Comparison of ENCODE assay signal across 8 mouse cellular contexts in the genomic region with DNA sequence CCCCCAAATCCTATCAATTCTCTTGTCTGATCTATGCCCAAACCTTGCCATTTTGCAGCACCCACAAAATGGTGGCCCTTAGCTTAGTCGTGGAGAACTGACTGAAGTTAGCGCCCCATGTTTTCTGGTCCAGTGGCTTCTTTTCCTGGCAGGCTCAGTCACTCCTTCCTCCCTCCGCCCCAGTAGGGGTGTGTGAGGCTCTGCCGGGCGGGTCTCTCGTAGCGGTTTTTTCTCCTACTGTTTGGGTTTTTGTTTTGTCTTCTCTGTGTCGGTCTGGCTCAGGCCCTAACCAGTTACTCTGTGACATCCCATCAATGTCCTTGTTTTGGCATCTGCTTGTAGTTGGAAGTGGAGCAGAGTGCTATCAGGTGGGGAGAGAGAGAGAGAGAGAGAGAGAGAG. TPM values are rescaled to one million over a fixed set of nuclear protein-coding genes. Genes with fewer than 3 reads are reported as not detected.
DNase-seq lines count a peak whose midpoint lies in the region; ATAC-seq and TF ChIP-seq lines count a peak whose summit lies in the region.

No protein-coding gene starts in this region.

- H3K9me3 ChIP-seq in forebrain, embryonic 10.5 days: no peaks in the 10 kb centered on the region
- H3K9me3 ChIP-seq in forebrain, postnatal 0 days (ENCODE audit: low read length): no peaks in the 10 kb centered on the region
- H3K9me3 ChIP-seq in midbrain, embryonic 11.5 days (ENCODE audit: control insufficient read depth, low read length): no peaks in the 10 kb centered on the region
- H3K9me3 ChIP-seq in midbrain, embryonic 13.5 days: no peaks in the 10 kb centered on the region
- no peaks in the 10 kb centered on the region for H3K9me3 ChIP-seq in forebrain, embryonic 15.5 days
- no peaks in the 10 kb centered on the region for H3K9me3 ChIP-seq in neural tube, embryonic 12.5 days

- peak overlapping the region; percentile 88 for H3K27ac ChIP-seq in forebrain, embryonic 10.5 days
- no peak overlapping the region for H3K27ac ChIP-seq in forebrain, postnatal 0 days (ENCODE audit: low read depth, low read length)
- H3K27ac ChIP-seq in midbrain, embryonic 11.5 days (ENCODE audit: low read depth, low read length): no peak overlapping the region
- H3K27ac ChIP-seq in midbrain, embryonic 13.5 days: no peak overlapping the region
- H3K27ac ChIP-seq in forebrain, embryonic 15.5 days (replicated peaks): peak overlapping the region; percentile 31; the same call in 1 of the 2 replicates
- H3K27ac ChIP-seq in neural tube, embryonic 12.5 days: no peak overlapping the region

- no peak for DNase-seq in forebrain, embryonic 10.5 days (ENCODE audit: extremely low spot score, low spot score)
- no peak for DNase-seq in forebrain, postnatal 0 days
- DNase-seq in midbrain, embryonic 11.5 days (ENCODE audit: low spot score, missing footprints): peak; percentile 90
- DNase-seq in gastrocnemius, adult 18-20 months (ENCODE audit: low spot score): no peak
- no peak for DNase-seq in cerebellum, adult 18-20 months

- H3K4me3 ChIP-seq in forebrain, embryonic 10.5 days: peak overlapping the region; percentile 27
- H3K4me3 ChIP-seq in forebrain, postnatal 0 days (ENCODE audit: low read depth, low read length): no peak overlapping the region
- H3K4me3 ChIP-seq in midbrain, embryonic 11.5 days (ENCODE audit: low read depth, low read length): no peak overlapping the region
- no peak overlapping the region for H3K4me3 ChIP-seq in midbrain, embryonic 13.5 days (replicated peaks)
- H3K4me3 ChIP-seq in forebrain, embryonic 15.5 days: no peak overlapping the region
- H3K4me3 ChIP-seq in neural tube, embryonic 12.5 days: no peak overlapping the region

- 1% methylated on average over 8 of the region's 8 CpGs for WGBS in forebrain, embryonic 10.5 days
- WGBS in forebrain, postnatal 0 days: 3% methylated on average over 8 of the region's 8 CpGs
- WGBS in midbrain, embryonic 11.5 days: 2% methylated on average over 8 of the region's 8 CpGs
- under 1% methylated on average over 8 of the region's 8 CpGs for WGBS in midbrain, embryonic 13.5 days
- 2% methylated on average over 8 of the region's 8 CpGs for WGBS in forebrain, embryonic 15.5 days
- 2% methylated on average over 8 of the region's 8 CpGs for WGBS in neural tube, embryonic 12.5 days

- H3K27me3 ChIP-seq in forebrain, embryonic 10.5 days (ENCODE audit: poor library complexity, severe bottlenecking): peaks cover 29% of the 10 kb centered on the region
- no peaks in the 10 kb centered on the region for H3K27me3 ChIP-seq in forebrain, postnatal 0 days (ENCODE audit: insufficient read depth, low read length)
- no peaks in the 10 kb centered on the region for H3K27me3 ChIP-seq in midbrain, embryonic 11.5 days (ENCODE audit: control insufficient read depth, insufficient read depth, low read length)
- H3K27me3 ChIP-seq in midbrain, embryonic 13.5 days: peaks cover 15% of the 10 kb centered on the region
- no peaks in the 10 kb centered on the region for H3K27me3 ChIP-seq in forebrain, embryonic 15.5 days
- no peaks in the 10 kb centered on the region for H3K27me3 ChIP-seq in neural tube, embryonic 12.5 days (replicated peaks)

- no peak overlapping the region for H3K4me2 ChIP-seq in forebrain, postnatal 0 days (ENCODE audit: low read depth)
- H3K4me2 ChIP-seq in midbrain, embryonic 11.5 days: no peak overlapping the region
- H3K4me2 ChIP-seq in midbrain, embryonic 13.5 days (replicated peaks): no peak overlapping the region
- H3K4me2 ChIP-seq in forebrain, embryonic 15.5 days (replicated peaks): peak overlapping the region; percentile 31
- peak overlapping the region; percentile 33 for H3K4me2 ChIP-seq in neural tube, embryonic 12.5 days (replicated peaks)

- TF ChIP-seq CTCF in forebrain, postnatal 0 days (IDR thresholded peaks at IDR 0.05; ENCODE audit: low read depth): no peak

- H3K36me3 ChIP-seq in forebrain, embryonic 10.5 days (replicated peaks): no peaks in the 10 kb centered on the region
- H3K36me3 ChIP-seq in forebrain, postnatal 0 days (ENCODE audit: insufficient read depth): no peaks in the 10 kb centered on the region
- no peaks in the 10 kb centered on the region for H3K36me3 ChIP-seq in midbrain, embryonic 11.5 days (ENCODE audit: control insufficient read depth, insufficient read depth, low read length)
- H3K36me3 ChIP-seq in midbrain, embryonic 13.5 days: no peaks in the 10 kb centered on the region
- H3K36me3 ChIP-seq in forebrain, embryonic 15.5 days: no peaks in the 10 kb centered on the region
- H3K36me3 ChIP-seq in neural tube, embryonic 12.5 days: no peaks in the 10 kb centered on the region

- peaks cover 46% of the 10 kb centered on the region for H3K4me1 ChIP-seq in forebrain, embryonic 10.5 days
- H3K4me1 ChIP-seq in forebrain, postnatal 0 days (ENCODE audit: insufficient read depth): 0 out of 2 replicates have a peak, but pooled peaks cover 9% of the 10 kb centered on the region
- H3K4me1 ChIP-seq in midbrain, embryonic 11.5 days (ENCODE audit: control insufficient read depth, insufficient read depth, low read length): peaks cover 20% of the 10 kb centered on the region
- peaks cover 31% of the 10 kb centered on the region for H3K4me1 ChIP-seq in midbrain, embryonic 13.5 days (replicated peaks)
- peaks cover 34% of the 10 kb centered on the region for H3K4me1 ChIP-seq in forebrain, embryonic 15.5 days
- H3K4me1 ChIP-seq in neural tube, embryonic 12.5 days: peaks cover 31% of the 10 kb centered on the region

- H3K9ac ChIP-seq in forebrain, postnatal 0 days: no peak overlapping the region
- no peak overlapping the region for H3K9ac ChIP-seq in midbrain, embryonic 11.5 days (ENCODE audit: low read length)
- no peak overlapping the region for H3K9ac ChIP-seq in midbrain, embryonic 13.5 days (replicated peaks)
- H3K9ac ChIP-seq in forebrain, embryonic 15.5 days (replicated peaks): no peak overlapping the region
- H3K9ac ChIP-seq in neural tube, embryonic 12.5 days: no peak overlapping the region

- no peak for ATAC-seq in forebrain, postnatal 0 days
- ATAC-seq in midbrain, embryonic 11.5 days (ENCODE audit: low FRiP score): no peak
- ATAC-seq in midbrain, embryonic 13.5 days: no peak
- peak; percentile 18; the same call in 1 of the 2 replicates for ATAC-seq in forebrain, embryonic 15.5 days (replicated peaks)
- ATAC-seq in neural tube, embryonic 12.5 days (ENCODE audit: low FRiP score, low read depth): no peak

RNA-seq across cellular contexts. Expression of a gene that starts 8.5 kb away (rescaled TPM):
- 131 and 132 TPM in 2 replicates for polyA plus RNA-seq in forebrain, embryonic 10.5 days (2016; fragmentation: Nextera tagmentation; extraction: Ambion mirVana)
- total RNA-seq in forebrain, postnatal 0 days (2014; rRNA removed): 343 and 363 TPM in 2 replicates
- 210 and 242 TPM in 2 replicates for polyA plus RNA-seq in forebrain, postnatal 0 days (2015; fragmentation: Nextera tagmentation; extraction: Ambion mirVana)
- polyA plus RNA-seq in midbrain, embryonic 11.5 days (2014; fragmentation: Nextera tagmentation; extraction: Ambion mirVana): 174 and 182 TPM in 2 replicates
- 184 and 188 TPM in 2 replicates for polyA plus RNA-seq in midbrain, embryonic 13.5 days (2015; fragmentation: Nextera tagmentation; extraction: Ambion mirVana)
- polyA plus RNA-seq in forebrain, embryonic 15.5 days (2015; fragmentation: Nextera tagmentation; extraction: Ambion mirVana): 180 TPM in 2 replicates
- polyA plus RNA-seq in neural tube, embryonic 12.5 days (2016; fragmentation: Nextera tagmentation; extraction: Ambion mirVana): 151 TPM in 2 replicates
- total RNA-seq in gastrocnemius, adult 18-20 months (2021): 100 to 1,000 TPM; 151 to 165 TPM

Comparison
In these comparisons a context has a peak if more than half of its experiments do, and no peak if none do; other contexts are left out.
1. H3K27ac ChIP-seq: peak in forebrain, embryonic 10.5 days (single experiment) and forebrain, embryonic 15.5 days (single experiment); none in forebrain, postnatal 0 days (single experiment), midbrain, embryonic 11.5 days (single experiment), midbrain, embryonic 13.5 days (single experiment) and neural tube, embryonic 12.5 days (single experiment).
2. H3K4me2 ChIP-seq: peak in forebrain, embryonic 15.5 days (single experiment) and neural tube, embryonic 12.5 days (single experiment); none in forebrain, postnatal 0 days (single experiment), midbrain, embryonic 11.5 days (single experiment) and midbrain, embryonic 13.5 days (single experiment).